Mouse (Mus musculus): ENCODE measurements around the gene Fgf22.

The Fgf22 gene

DNA sequence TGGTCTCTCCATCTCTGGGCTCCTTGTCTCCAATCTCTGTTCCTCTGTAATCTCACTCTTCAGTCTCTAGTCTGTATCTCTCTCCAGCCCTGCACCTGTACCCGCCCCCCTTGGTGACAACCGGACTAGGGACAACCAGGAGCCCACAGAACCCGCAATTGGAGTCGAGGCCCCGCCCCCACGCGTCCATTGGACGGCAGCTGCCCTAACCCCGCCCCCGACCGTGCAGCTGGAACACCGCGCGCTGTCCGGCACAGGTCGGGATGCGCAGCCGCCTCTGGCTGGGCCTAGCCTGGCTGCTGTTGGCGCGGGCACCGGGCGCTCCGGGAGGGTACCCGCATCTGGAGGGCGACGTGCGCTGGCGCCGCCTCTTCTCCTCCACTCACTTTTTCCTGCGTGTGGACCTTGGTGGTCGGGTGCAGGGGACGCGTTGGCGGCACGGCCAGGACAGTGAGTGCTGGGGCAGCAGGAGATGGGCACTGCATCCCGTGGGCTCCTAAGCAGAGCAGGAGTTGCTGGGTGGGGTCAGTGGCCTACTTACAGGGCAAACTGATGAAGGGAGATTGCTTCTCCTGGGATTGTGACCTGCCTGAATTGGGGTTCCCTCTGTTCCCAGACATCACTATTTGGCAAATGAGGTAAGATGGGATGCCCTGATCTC lies at the start of gene Fgf22:
Fgf22 (plus strand) TSS at position 221 of the 661 bp plus-strand sequence.
- DNase-seq (ENCODE audit: low spot score) = peak; percentile 37

DNA sequence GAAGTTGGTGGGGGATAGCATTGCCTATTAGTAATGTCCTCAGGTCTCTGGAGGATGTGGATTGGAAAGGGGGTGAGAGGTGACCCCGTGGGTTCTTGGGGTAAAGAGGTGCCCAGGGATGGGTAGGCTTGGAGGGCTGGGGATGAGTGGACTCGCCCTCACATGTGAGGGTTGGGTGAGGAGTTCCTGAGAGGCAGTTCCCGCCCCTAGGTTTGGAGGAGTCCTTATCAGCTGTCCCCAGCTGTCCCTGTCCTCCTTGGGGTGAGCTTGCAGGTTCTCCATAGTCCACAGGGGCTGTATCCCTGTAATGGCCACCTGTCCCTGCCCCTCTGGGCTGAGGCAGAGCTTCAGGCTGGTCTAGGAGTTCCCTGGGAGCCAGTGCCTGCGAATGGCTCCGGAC lies 48.9 kb upstream of the Fgf22 start:
- no peak for DNase-seq (ENCODE audit: low spot score)

DNA sequence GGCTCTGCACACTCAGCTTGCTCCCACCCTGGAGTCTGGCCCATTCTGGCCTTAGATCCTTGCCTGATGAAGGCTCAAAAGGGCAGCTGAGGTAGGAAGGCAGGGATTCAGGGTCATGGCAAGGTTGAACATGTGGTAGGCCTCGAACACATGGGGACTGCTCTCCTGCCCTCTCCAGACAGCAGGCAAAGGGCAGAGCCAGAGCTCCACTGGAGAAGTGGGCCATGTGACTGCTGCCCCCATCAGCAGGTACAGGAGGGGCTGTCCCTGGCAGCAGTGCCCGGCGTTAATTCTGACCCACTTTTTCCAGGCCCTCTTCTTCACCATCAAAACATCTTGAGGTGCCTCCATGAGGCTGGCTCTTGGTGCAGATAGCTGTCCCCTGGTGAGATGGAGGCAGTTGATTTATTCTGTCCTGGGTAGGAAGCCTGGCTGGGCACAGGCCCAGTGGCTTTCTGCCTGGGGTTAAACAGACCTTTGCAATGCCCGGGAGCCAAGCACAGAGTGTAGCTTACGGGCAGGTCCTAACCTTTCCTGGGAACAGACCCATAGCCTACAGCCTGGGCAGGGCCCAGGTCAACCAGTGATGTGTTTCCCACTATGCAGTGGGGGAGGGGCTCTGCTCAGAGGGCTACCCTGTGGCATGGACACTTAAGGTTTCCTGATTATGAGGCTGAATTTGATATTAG lies 48.3 kb upstream of the Fgf22 start:
- no peak for DNase-seq (ENCODE audit: low spot score)

DNA sequence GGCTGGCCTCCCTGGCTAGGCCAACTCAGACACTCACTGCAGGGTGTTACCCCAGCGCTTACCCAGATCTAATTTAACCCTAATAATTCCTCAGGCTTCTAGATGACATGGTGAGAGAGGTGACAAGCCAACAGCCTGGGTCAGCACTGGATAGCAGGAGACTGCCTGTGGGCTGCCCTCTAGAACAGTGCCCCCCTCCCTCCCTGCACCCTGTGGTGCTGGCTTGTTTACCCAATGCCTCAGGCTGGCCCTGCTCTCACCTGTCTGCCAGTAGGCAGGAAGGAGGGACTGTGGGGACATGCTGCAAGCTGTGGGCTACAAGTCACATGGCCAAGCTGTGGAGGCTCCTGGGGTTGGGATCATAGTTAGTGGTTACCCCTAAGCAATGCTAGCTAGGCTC lies 47.7 kb upstream of the Fgf22 start:
- DNase-seq (ENCODE audit: low spot score) = no peak

DNA sequence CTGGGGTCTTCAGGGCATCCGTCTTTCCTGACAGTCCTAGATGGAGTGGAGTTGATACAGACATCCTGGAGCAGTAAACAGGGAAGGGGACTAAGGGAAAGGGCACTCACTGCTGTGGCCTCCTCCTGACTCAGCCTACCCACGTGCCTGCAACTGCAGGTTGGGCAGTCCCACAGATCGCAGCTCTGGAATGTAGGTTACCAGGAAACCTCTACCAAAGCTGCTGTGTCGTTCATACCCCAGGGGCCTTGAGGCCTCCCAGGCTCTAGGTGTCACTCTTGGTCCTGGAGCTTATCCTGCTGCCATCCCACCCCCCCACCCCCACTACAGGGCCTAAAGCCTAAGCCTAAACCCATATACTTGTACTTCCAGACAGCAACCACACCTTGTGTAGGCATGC lies 47.1 kb upstream of the Fgf22 start:
- no peak for DNase-seq (ENCODE audit: low spot score)

DNA sequence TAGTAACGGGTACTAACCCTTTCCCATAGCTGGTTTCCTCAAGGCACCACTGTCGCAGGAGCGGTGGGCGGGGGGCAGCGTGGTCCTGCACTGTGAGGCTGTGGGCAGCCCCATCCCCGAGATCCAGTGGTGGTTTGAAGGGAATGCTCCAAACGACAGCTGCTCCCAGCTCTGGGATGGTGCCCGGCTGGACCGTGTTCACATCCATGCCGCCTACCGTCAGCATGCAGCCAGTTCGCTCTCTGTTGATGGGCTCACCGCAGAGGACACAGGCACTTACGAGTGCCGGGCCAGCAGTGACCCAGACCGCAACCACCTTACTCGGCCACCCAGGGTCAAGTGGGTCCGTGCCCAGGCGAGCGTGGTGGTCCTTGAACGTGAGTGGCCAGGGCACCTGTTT lies 46.2 kb upstream of the Fgf22 start:
- no peak for DNase-seq (ENCODE audit: low spot score)

DNA sequence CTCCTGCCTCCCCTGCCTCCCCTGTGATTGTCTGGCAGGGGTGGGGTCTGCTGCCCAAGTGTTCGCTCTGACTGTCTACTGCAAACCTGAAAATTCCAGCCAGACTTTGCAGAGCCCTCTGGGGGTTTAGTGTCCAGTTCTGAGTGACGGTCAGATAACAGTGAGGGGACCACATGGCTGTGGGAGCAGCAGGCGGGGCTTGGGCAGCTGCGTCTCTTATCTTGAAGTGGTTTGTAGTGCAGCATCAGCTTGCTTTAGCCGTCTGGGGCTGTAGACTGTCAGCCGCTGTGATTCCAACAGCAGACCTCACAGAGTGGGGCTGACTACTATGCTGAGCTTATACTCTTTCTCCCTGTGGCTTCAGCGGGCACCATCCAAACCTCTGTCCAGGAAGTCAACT lies 45.6 kb upstream of the Fgf22 start:
- no peak for DNase-seq (ENCODE audit: low spot score)

DNA sequence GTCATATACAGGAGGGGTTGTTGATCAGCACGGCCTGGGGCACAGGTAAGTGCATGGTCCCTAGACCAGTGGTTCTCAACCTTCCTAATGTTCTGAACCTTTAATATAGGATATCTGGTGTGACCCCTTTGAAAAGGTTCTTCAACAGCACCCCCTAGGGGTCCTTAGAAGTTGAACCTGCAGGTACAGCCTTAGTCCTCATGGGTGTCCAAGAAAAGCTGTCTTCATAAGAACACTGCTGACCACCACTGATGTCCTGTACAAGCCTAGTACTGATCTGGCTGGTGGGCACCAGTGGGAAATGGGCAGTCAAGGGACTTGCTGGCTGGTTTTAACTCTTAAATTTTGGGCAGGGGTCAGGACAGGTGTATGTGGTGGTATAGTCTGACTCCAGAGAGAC lies 42.8 kb upstream of the Fgf22 start:
- no peak for DNase-seq (ENCODE audit: low spot score)

DNA sequence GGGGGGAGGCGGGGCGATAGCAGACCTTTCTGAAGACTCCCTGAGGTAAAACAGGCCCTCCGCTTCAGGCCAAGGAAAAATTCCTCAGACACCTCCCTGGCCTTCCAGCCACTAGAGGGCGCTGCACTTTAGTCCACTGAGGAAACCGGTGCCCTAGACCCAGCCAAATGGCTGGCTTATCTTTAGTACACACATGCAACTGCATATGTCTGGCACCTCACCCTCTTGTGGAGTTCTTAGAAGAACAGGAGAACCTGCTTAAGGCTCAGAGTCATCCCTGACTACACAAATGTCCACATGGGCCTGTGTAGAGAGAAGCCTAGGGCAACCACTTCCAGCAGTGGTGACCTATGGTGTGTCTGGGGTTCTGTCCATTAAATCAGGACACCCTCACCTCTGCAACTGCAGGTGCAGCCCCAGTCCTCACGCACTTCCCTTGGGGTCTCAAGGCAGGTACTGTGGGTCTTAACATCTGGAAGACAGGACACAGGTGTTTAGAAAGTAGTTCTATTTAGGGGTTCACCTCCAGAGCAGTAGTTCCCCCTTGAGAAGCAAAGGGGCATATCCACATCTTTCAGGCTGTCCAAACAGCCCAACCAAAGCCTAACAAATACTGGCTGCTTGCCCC lies 42.3 kb upstream of the Fgf22 start:
- peak; percentile 70 for DNase-seq (ENCODE audit: low spot score)

DNA sequence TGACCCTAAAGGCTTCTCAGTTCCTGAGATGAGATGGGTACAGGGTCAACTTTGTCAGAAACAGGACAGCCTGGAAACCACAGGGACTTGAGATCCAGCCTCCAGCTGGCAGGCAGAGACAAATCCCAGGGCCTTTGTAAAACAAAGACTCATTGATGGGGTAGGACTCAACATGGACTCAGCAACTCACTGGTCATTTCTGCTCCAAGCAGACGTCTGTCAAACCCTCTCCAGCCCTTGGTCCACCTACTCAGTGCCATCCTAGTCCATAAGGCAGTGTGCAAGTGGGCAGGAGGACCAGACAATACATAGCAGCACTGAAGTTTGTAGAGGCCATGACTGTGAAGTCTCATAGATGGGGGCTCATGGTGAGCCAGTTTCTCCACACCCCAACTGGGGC lies 41.7 kb upstream of the Fgf22 start:
- DNase-seq (ENCODE audit: low spot score) = no peak

DNA sequence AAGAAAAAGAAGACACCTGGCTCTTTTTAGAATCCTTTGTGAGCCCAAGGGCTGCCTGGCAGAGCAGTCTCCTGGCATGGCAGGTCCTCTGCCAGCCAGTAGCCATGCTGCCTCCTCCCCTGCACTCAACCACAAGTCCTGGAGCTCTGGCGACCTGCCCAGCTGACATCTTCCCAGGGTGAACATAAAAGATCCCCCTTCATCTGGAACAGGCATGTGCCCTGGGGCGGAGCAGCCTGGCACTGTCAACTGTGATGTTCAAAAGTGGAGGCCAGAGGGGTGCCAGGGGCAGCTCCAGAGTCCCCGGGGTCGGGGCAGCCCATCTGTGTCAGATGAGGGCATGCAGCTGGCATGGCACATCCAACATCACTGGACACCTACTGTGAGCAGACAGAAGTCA lies 39.9 kb upstream of the Fgf22 start:
- no peak for DNase-seq (ENCODE audit: low spot score)

DNA sequence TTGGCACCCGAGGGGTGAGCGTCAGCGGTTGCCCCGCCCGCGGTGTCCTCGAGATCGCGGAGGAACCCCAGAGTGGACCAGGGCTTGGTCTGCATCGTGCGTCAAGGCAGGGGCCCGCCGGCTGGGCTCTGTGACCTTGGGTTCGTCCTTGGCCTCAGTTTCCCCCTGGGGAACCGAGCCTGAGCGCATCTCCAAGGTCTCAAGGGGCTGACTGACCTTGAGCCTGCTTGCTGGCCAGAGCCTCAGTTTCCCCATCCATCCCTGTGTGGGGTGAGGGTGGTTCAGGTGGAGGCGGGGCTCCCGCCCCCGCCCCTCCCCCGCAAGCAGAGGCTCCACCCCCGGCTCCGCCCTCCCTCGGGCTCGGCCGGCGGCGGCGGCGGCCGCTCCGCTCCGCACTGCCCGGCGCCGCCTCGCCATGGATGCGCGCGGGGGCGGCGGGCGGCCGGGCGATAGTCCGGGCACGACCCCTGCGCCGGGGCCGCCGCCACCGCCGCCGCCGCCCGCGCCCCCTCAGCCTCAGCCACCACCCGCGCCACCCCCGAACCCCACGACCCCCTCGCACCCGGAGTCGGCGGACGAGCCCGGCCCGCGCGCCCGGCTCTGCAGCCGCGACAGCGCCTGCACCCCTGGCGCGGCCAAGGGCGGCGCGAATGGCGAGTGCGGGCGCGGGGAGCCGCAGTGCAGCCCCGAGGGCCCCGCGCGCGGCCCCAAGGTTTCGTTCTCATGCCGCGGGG lies 38.5 kb upstream of the Fgf22 start, which contains the start of gene Hcn2:
Hcn2 (plus strand) TSS at position 381 of the 734 bp plus-strand sequence.
- no peak for DNase-seq (ENCODE audit: low spot score)

DNA sequence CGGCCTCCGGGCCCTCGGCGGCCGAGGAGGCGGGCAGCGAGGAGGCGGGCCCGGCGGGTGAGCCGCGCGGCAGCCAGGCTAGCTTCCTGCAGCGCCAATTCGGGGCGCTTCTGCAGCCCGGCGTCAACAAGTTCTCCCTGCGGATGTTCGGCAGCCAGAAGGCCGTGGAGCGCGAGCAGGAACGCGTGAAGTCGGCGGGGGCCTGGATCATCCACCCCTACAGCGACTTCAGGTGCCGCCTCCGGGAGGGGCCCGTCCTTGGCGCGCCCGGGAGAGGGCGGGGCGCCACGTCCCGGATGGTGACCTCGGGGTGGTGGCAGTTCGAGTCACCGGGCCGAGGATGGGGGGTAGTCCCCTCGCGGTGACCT lies 37.9 kb upstream of the Fgf22 start:
- DNase-seq (ENCODE audit: low spot score) = no peak

DNA sequence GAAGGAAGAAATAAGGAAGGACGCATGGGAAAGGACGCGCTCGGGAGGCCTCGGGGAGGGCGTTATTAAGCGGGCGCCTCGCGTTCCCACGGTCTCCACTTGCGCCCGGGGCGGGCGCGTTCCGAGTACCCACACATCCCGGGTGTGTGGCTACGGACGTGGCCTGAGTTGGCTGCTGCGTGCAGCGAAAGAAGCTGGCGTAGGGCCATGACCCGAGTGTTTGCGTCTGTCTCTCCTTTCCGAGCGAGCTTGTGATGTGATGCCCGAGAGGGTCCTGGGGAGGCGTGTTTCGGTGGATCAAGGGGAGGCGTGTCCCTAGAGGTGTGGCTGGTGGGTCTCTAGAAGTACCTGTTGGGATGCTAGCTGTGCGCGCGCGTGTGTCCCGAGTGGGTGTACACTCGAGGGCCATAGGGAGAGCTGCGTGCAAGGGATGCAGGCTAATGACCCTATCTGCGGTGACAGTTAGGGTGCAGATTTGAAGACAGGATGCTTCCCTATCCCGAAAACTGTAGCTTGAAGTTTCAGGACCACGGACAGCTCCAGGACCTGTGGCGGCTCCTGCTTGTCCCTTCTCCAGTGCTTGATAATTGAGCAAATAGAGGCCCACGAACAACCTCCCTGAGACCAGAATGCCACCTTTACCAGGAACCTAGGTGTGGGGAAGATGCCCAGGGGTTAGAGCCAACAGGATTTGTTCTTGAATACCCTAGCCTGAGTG lies 37.1 kb upstream of the Fgf22 start:
- DNase-seq (ENCODE audit: low spot score) = peak; percentile 75

DNA sequence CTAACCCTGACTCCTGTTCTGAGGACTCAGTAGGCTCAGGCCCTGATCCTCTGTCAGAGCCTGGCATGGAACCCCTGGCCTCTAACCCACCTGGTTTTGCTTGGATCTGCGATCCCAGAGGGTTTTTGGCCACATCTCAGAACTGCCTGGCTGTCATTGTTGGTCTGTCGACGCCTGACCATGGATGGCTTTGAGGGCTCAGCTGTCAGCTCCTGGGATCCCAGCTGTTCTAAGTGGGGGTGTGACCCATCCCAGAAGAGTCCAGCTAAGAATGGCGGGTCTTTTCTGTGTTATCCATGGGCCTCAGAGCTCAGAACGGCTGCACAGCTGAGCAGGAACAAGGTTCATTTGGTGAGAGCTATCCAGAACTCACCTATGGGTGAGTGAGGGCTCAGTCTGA lies 33.8 kb upstream of the Fgf22 start:
- DNase-seq (ENCODE audit: low spot score) = no peak

DNA sequence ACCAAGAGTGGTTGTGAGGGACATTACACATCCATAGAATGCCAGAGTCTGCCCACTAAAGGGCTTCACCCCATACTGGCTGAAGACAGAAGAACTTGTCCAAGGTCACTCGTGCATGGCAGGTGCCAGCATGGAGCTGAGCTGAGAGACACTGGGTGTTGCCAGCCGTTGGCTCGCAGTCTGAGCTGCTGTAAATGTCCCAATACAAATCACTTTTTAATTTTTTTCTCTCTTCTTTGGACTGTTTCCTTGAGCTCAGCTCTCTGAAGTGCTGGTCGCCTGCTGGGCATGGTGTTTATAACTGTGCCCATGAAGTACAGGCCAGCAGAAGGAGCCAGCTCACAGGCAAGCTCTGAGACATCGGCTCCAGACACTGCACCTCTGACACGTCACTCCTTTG lies 31.8 kb upstream of the Fgf22 start:
- no peak for DNase-seq (ENCODE audit: low spot score)

DNA sequence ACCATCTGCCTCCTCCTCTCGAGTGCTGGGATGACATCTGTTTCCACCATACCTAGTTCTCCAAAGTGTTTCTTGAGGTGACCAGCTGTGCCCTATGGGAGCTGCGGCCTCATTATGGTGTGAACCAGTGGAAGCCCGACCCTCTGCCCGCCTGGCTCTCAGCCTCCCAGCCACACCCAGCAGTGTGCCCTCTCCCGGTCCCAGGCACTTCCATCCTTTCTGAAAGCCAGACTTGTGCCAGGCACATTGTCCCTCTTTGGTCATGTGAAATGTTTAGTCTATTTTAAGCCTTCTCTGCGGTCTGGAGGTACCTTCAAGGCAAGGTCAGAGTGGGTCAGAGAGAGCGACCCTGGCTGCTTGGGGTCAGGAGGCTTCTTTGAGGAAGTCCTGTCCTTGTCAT lies 31.2 kb upstream of the Fgf22 start:
- no peak for DNase-seq (ENCODE audit: low spot score)

DNA sequence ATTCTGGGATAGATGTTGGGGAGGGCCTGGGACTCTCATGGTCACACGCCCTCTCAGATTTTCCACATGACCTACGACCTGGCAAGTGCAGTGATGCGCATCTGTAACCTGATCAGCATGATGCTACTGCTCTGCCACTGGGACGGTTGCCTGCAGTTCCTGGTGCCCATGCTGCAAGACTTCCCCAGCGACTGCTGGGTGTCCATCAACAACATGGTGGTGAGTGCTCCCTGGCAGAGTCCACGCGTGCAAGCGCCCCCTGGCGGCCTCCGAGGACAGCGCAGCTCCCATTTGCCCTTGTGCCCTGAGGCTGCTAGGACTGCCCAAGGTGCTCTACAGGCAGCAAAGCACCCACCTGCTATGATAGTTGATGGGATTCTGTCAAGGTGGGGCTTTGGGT lies 28.8 kb upstream of the Fgf22 start:
- DNase-seq (ENCODE audit: low spot score) = no peak

DNA sequence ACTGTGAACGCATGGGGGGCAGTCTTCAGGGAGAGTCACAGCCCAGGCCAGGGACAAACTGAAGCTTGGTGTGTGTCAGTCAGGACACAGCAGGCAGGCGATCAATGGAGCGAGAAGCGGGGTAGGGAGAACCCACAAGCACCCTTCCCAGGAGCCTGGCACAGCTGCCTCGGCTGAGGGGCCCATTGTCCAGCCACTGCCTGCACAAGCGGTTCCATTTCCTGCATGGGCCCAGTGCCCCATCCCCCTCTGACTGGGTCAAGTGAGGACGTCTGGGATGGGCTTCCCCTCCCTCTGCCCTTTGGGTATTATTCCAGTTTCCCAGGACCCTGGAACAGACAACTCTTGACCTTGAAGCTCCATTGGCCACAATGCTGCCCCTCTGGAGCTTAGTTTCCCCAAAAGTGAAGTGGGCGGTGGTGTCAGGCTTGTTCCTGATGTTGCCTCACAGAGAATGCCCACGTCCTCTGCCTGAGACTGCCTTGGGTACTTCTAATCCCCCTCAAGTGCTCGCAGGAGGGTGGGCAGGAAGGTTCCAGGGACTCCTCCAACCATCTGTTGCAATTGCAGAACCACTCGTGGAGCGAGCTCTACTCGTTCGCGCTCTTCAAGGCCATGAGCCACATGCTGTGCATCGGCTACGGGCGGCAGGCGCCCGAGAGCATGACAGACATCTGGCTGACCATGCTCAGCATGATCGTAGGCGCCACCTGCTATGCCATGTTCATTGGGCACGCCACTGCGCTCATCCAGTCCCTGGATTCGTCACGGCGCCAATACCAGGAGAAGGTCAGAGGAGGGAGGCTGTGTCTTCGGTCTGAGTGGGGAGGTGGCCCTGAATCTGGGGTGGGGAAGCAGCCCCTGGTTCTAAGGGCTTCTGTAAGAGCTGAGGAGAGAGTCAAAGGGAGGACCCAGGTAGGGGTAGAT lies 26.3 kb upstream of the Fgf22 start:
- no peak for DNase-seq (ENCODE audit: low spot score)

DNA sequence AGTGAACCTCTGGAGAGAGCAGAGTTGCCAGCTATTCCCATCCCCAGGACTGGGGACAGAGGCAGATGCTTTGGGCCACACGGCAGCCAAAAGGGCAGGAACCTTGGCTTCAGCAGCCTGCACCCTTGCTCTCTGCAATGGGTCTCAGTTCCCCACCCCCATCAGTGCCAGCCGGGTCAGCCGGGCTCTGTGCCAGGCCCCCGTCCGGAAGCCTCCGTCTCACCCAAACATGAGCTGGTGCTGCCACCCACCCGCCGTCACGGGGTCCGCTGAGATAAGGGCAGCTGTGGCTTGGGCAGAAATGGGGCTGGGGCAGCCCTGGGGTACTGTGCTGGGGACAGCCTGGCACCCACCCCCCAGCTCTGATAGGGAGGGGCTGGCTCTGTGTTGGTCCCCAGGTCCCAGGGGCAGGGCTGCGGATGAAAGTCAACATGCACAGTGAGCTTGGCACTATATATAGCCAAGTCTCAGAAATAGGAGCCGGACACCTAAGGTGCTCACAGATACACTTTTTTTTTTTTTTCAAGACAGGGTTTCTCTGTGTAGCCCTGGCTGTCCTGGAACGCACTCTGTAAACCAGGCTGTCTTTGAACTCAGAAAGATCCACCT lies 25.4 kb upstream of the Fgf22 start:
- DNase-seq (ENCODE audit: low spot score) = no peak

DNA sequence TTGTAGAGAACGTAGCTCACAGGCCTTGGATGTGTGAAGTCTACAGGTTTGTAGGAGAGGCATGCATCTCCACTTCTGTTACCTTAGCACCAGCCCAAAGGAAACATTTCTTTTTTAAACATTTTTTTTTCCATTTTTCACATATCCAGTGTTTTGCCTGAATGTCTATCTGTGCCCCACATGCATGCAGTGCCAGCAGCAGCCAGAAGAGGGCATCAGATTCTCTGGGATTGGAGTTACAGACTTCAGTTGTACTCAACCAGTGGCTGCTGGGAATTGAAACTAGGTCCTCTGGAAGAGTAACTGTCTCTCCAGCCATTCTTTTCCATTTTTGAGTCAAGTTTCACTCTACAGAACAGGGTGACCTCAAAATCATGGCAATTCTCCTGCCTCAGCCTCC lies 22.4 kb upstream of the Fgf22 start:
- DNase-seq (ENCODE audit: low spot score) = no peak
